Mouse (Mus musculus) hindbrain, embryonic 14.5 days (tissue): ENCODE results near the gene Ube4b. TPM values are rescaled to one million over a fixed set of nuclear protein-coding genes. Genes with fewer than 3 reads are reported as not detected.
A peak's percentile ranks its signal among the peaks of the same experiment; 100 is the strongest.

Experiments
- ATAC-seq: fragments of 200-750 bp; cut with Nextera tagmentation; 2 replicates; pipeline ENCODE4 v1.8.0; 2017; ENCODE audit warnings: moderate number of reproducible peaks, mild to moderate bottlenecking, moderate TSS enrichment, moderate library complexity; ENCODE audit not compliant: low FRiP score
- DNase-seq: peaks from one replicate; pipeline ENCODE4 v3.0.0-alpha.2; 2015; ENCODE audit warnings: low spot score
- H3K27ac ChIP-seq: fragments of 300-500 bp; sonication (generic); 2 replicates; pipeline ENCODE4 v1.5.1; 2014; ENCODE audit warnings: mild to moderate bottlenecking, moderate library complexity
- H3K27me3 ChIP-seq: fragments of 300-500 bp; sonication (generic); 2 replicates; pipeline ENCODE4 v1.6.1; 2014; ENCODE audit warnings: mild to moderate bottlenecking, low read length, mixed read lengths; ENCODE audit not compliant: control insufficient read depth, insufficient read depth
- H3K36me3 ChIP-seq: fragments of 300-500 bp; sonication (generic); replicated peaks from 2 replicates; pipeline ENCODE4 v1.6.1; 2014; ENCODE audit not compliant: control insufficient read depth, insufficient read depth
- H3K4me1 ChIP-seq: fragments of 300-500 bp; sonication (generic); replicated peaks from 2 replicates; pipeline ENCODE4 v1.6.1; 2014; ENCODE audit warnings: antibody characterized with exemption, low read length, mixed read lengths; ENCODE audit not compliant: control insufficient read depth, insufficient read depth
- H3K4me2 ChIP-seq: fragments of 300-500 bp; sonication (generic); replicated peaks from 2 replicates; pipeline ENCODE4 v1.6.1; 2014; ENCODE audit warnings: mild to moderate bottlenecking, moderate library complexity
- H3K4me3 ChIP-seq: fragments of 300-500 bp; sonication (generic); replicated peaks from 2 replicates; pipeline ENCODE4 v1.5.1; 2014; ENCODE audit warnings: mild to moderate bottlenecking, low read length
- H3K9ac ChIP-seq: fragments of 300-500 bp; sonication (generic); 2 replicates; pipeline ENCODE4 v1.6.1; 2014
- H3K9me3 ChIP-seq: fragments of 300-500 bp; sonication (generic); 2 replicates; pipeline ENCODE4 v1.6.1; 2016; ENCODE audit warnings: low read length; ENCODE audit not compliant: control insufficient read depth
- WGBS: fragments of 180-500 bp; shearing (Covaris S2); extraction: QIAGEN DNeasy Blood & Tissue Kit; methylation state at CpG from one replicate; pipeline ENCODE4 v1.1.7; 2014; 5-methylcytosine and 5-hydroxymethylcytosine counted together
- polyA plus RNA-seq: library from polyadenylated mRNA; unstranded; fragments of >200 nt; fragmentation: Nextera tagmentation; extraction: Ambion mirVana; gene quantifications from 2 replicates; pipeline ENCODE4 v1.2.1, GENCODE M21; 2014

Ube4b gene
- polyA plus RNA-seq, 1 experiment from 2014 or later, result 53.8 TPM

GRCm38 (mm10) chr4:149364896-149365295, 61.7 kb downstream of the Ube4b start:
- Histone ChIP-seq H3K4me1 (no peaks in the 10 kb centered on the region), H3K36me3 (peaks cover 81% of the 10 kb centered on the region), H3K27me3 (no peaks in the 10 kb centered on the region), H3K9me3 (no peaks in the 10 kb centered on the region), H3K27ac (no peak overlapping the region), H3K4me2 (no peak overlapping the region), H3K4me3 (no peak overlapping the region), H3K9ac (no peak overlapping the region)
- DNase-seq (peak; percentile 34), ATAC-seq (no peak)
- 76% methylated on average over 5 of the region's 5 CpGs for WGBS

- DNase-seq, result no peak
- peaks cover 90% of the 10 kb centered on the region for H3K36me3 ChIP-seq
- H3K4me1 ChIP-seq, result no peaks in the 10 kb centered on the region
- H3K9me3 ChIP-seq, result no peaks in the 10 kb centered on the region
- no peak overlapping the region for H3K9ac ChIP-seq
- 72% methylated on average over 6 of the region's 6 CpGs for WGBS
- H3K4me2 ChIP-seq, result no peak overlapping the region
- no peak for ATAC-seq
- no peaks in the 10 kb centered on the region for H3K27me3 ChIP-seq
- no peak overlapping the region for H3K27ac ChIP-seq
- no peak overlapping the region for H3K4me3 ChIP-seq
These were observed 65.5 kb downstream of the Ube4b start for GRCm38 (mm10) chr4:149361051-149361450.

DNA sequence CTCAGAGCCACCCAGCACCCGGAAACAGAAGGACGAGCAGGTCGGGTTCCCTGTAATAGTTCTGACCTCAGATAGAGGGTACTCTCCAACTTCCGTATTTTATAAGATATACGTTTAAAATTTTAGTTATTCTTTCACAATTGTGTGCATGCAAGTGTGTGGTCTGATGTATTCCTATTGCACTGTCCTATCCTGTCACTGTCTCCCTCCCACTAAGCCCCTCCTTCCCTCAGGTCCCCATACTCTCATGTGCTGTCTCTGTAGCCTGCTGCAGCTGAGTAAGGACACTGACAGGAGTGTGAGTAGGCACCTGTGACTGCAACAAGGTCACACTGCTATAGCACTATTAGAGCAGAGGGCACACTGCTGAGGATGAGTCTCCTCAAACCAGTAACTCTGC, 65.9 kb downstream of the Ube4b start:
- H3K4me1 ChIP-seq, result no peaks in the 10 kb centered on the region
- H3K27me3 ChIP-seq, result no peaks in the 10 kb centered on the region
- H3K9ac ChIP-seq, result no peak overlapping the region
- H3K4me3 ChIP-seq, result no peak overlapping the region
- no peaks in the 10 kb centered on the region for H3K9me3 ChIP-seq
- peaks cover 94% of the 10 kb centered on the region for H3K36me3 ChIP-seq
- DNase-seq, result no peak
- no peak overlapping the region for H3K4me2 ChIP-seq
- ATAC-seq, result no peak
- H3K27ac ChIP-seq, result no peak overlapping the region
- 96% methylated on average over 5 of the region's 5 CpGs for WGBS

GRCm38 (mm10) chr4:149357982-149358381, 68.6 kb downstream of the Ube4b start:
- H3K4me1 ChIP-seq, result no peaks in the 10 kb centered on the region
- DNase-seq (no peak), ATAC-seq (no peak)
- H3K9me3 ChIP-seq, result no peaks in the 10 kb centered on the region
- no peak overlapping the region for H3K4me3 ChIP-seq
- 96% methylated on average over 5 of the region's 5 CpGs for WGBS
- H3K4me2 ChIP-seq, result no peak overlapping the region
- no peak overlapping the region for H3K9ac ChIP-seq
- H3K27ac ChIP-seq, result no peak overlapping the region
- H3K27me3 ChIP-seq, result no peaks in the 10 kb centered on the region
- H3K36me3 ChIP-seq, result peaks cover 99% of the 10 kb centered on the region

DNA sequence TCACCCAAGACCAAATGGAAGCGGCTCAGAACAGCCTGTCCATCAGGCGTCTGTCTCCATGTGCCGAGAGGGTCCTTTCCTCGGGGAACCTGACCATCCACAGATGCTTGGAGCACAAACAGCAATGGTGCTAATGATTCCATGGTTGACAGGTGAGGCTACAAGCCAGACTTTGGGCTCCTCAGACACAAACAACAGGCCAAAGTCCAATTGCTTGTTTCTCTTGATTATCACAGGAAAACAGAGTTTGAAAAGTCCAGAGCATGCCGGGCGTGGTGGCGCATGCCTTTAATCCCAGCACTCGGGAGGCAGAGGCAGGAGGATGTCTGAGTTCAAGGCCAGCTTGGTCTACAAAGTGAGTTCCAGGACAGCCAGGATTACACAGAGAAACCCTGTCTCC, 71.9 kb downstream of the Ube4b start:
- Histone ChIP-seq H3K36me3 (peaks cover 99% of the 10 kb centered on the region), H3K4me3 (no peak overlapping the region), H3K4me2 (no peak overlapping the region), H3K9me3 (no peaks in the 10 kb centered on the region), H3K4me1 (no peaks in the 10 kb centered on the region), H3K27ac (no peak overlapping the region), H3K9ac (no peak overlapping the region), H3K27me3 (no peaks in the 10 kb centered on the region)
- DNase-seq, result no peak
- 97% methylated on average over 8 of the region's 8 CpGs for WGBS
- ATAC-seq, result no peak

GRCm38 (mm10) chr4:149351596-149352150, 74.9 kb downstream of the Ube4b start:
- DNase-seq (no peak), ATAC-seq (no peak)
- Histone ChIP-seq H3K27me3 (no peaks in the 10 kb centered on the region), H3K27ac (no peak overlapping the region), H3K36me3 (peaks cover 88% of the 10 kb centered on the region), H3K9ac (no peak overlapping the region), H3K4me1 (no peaks in the 10 kb centered on the region), H3K4me3 (no peak overlapping the region), H3K4me2 (no peak overlapping the region), H3K9me3 (no peaks in the 10 kb centered on the region)
- WGBS, result 92% methylated on average over 8 of the region's 8 CpGs

- WGBS, result 80% methylated on average over 5 of the region's 5 CpGs
- DNase-seq (no peak), ATAC-seq (no peak)
- Histone ChIP-seq H3K9me3 (no peaks in the 10 kb centered on the region), H3K9ac (no peak overlapping the region), H3K4me2 (no peak overlapping the region), H3K27me3 (no peaks in the 10 kb centered on the region), H3K36me3 (peaks cover 89% of the 10 kb centered on the region), H3K4me1 (no peaks in the 10 kb centered on the region), H3K27ac (no peak overlapping the region), H3K4me3 (no peak overlapping the region)
These were observed 77.6 kb downstream of the Ube4b start for GRCm38 (mm10) chr4:149348963-149349362.

DNA sequence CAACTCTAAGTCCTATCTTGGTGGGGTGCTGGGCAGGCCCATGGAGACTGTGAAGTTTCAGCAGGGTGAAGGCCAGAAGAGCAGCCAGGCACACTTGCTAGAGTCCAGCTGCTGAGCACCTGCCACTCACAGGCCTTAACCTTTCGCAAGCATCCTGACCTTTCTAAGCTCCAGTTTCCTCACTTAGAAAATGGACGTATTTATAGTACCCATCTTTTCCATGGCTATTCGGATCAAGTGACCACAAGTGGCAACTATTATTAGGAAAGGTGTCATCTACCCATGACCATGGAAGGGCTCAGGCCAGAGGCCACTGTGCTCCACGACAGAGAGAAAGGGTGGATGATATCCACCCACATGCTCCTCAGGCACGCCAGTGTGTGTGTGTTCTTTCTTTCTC, 80.7 kb downstream of the Ube4b start:
- 87% methylated on average over 5 of the region's 5 CpGs for WGBS
- H3K36me3 ChIP-seq, result peaks cover 89% of the 10 kb centered on the region

DNA sequence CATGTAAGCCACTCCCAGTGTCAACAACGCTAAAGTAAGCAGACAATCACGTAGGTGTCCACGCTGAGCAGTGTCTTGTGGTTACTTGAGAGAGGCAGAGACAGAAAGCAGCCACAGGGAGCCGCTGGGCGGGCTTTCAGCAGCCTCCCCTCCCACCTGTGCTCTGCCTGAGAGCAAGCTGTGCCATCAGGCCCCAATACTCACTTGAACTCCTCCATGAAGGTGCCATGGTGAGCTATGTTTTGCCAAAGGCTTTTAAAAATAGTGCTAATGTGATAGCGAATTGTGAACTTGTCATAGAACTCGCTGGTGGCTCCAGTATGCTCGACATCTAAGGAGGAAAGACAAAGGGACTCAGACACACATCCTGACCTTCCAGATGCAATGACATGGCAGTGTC, 82.2 kb downstream of the Ube4b start:
- WGBS, result 85% methylated on average over 8 of the region's 8 CpGs

More for the DNA sequence above, 80.7 kb downstream of the Ube4b start:
- Histone ChIP-seq H3K9me3 (no peaks in the 10 kb centered on the region), H3K27ac (no peak overlapping the region), H3K4me1 (no peaks in the 10 kb centered on the region), H3K9ac (no peak overlapping the region), H3K4me3 (no peak overlapping the region), H3K4me2 (no peak overlapping the region), H3K27me3 (no peaks in the 10 kb centered on the region)
- ATAC-seq, result no peak
- DNase-seq, result no peak

GRCm38 (mm10) chr4:149340680-149341079, 85.9 kb downstream of the Ube4b start:
- 68% methylated on average over 2 of the region's 2 CpGs for whole genome bisulfite sequencing
- Histone ChIP-seq H3K9me3 (no peaks in the 10 kb centered on the region), H3K4me1 (no peaks in the 10 kb centered on the region), H3K27ac (no peak overlapping the region), H3K4me2 (no peak overlapping the region), H3K4me3 (no peak overlapping the region), H3K36me3 (peaks cover 94% of the 10 kb centered on the region), H3K9ac (no peak overlapping the region), H3K27me3 (no peaks in the 10 kb centered on the region)
- ATAC-seq (no peak), DNase-seq (no peak)

More for the DNA sequence above, 82.2 kb downstream of the Ube4b start:
- H3K4me2 ChIP-seq, result no peak overlapping the region
- H3K36me3 ChIP-seq, result peaks cover 83% of the 10 kb centered on the region
- no peaks in the 10 kb centered on the region for H3K27me3 ChIP-seq
- no peaks in the 10 kb centered on the region for H3K4me1 ChIP-seq
- no peak overlapping the region for H3K27ac ChIP-seq
- DNase-seq, result no peak
- no peak overlapping the region for H3K4me3 ChIP-seq
- no peaks in the 10 kb centered on the region for H3K9me3 ChIP-seq
- H3K9ac ChIP-seq, result no peak overlapping the region
- no peak for ATAC-seq
